Mouse (Mus musculus): ENCODE measurements around the gene Meiob.

- TF ChIP-seq EP300 (IDR thresholded peaks at IDR 0.05; ENCODE audit: insufficient read depth, low read depth, low read length) (no peak), CTCF (IDR thresholded peaks at IDR 0.05) (no peak)
These were observed 69.8 kb downstream of the Meiob start for GRCm38 (mm10) chr17:24873695-24874404.
